Mouse (Mus musculus) midbrain, embryonic 15.5 days (tissue): ENCODE results near the gene Ctps. TPM values are rescaled to one million over a fixed set of nuclear protein-coding genes. Genes with fewer than 3 reads are reported as not detected.

ENCODE experiments used
- ATAC-seq: fragments of 200-750 bp; cut with Nextera tagmentation; replicated peaks from 2 replicates; pipeline ENCODE4 v1.8.0; 2017; ENCODE audit warnings: moderate TSS enrichment
- H3K27ac ChIP-seq: fragments of 300-500 bp; sonication (generic); 2 replicates; pipeline ENCODE4 v1.5.1; 2015; ENCODE audit warnings: mild to moderate bottlenecking, inconsistent platforms
- H3K27me3 ChIP-seq: fragments of 300-500 bp; sonication (generic); replicated peaks from 2 replicates; pipeline ENCODE4 v1.6.1; 2015; ENCODE audit warnings: inconsistent platforms
- H3K36me3 ChIP-seq: fragments of 300-500 bp; sonication (generic); replicated peaks from 2 replicates; pipeline ENCODE4 v1.6.1; 2015; ENCODE audit warnings: inconsistent platforms
- H3K4me1 ChIP-seq: fragments of 300-500 bp; sonication (generic); 2 replicates; pipeline ENCODE4 v1.6.1; 2015; ENCODE audit warnings: inconsistent platforms
- H3K4me2 ChIP-seq: fragments of 300-500 bp; sonication (generic); 2 replicates; pipeline ENCODE4 v1.6.1; 2015; ENCODE audit warnings: inconsistent platforms, mild to moderate bottlenecking, moderate library complexity
- H3K4me3 ChIP-seq: fragments of 300-500 bp; sonication (generic); 2 replicates; pipeline ENCODE4 v1.5.1; 2015; ENCODE audit warnings: mild to moderate bottlenecking, inconsistent platforms
- H3K9ac ChIP-seq: fragments of 300-500 bp; sonication (generic); 2 replicates; pipeline ENCODE4 v1.6.1; 2015; ENCODE audit warnings: mild to moderate bottlenecking, inconsistent platforms
- H3K9me3 ChIP-seq: fragments of 300-500 bp; sonication (generic); 2 replicates; pipeline ENCODE4 v1.6.1; 2016; ENCODE audit warnings: inconsistent platforms
- WGBS: fragments of 180-500 bp; shearing (Covaris S2); methylation state at CpG from one replicate; pipeline ENCODE4 v1.1.7; 2015; ENCODE audit warnings: mixed read lengths; 5-methylcytosine and 5-hydroxymethylcytosine counted together
- polyA plus RNA-seq: library from polyadenylated mRNA; unstranded; fragments of >200 nt; fragmentation: Nextera tagmentation; extraction: Ambion mirVana; gene quantifications from 2 replicates; pipeline ENCODE4 v1.2.1, GENCODE M21; 2015

Gene Ctps
- polyA plus RNA-seq, 1 experiment from 2014 or later, result 78.4 TPM

DNA sequence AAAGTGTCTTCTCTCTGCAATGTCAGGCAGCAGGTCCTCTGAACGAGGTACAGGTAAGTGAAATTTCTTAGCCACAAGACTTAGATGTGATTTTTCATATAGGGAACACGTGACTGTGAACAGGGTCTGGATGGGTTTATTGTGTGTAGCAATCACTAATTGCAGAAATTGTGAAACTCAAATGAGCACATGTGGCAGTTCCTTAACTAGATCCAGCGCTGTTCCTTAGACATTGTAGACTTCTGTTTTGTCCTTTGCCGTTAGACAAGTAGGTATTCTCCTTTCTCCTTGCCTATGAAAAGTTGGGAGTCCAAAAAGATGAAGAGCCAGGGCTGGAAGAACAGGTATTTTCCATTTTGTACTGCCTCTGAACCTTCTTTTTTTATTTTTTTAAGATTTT is 58.9 kb downstream of the Ctps start:
- Histone ChIP-seq H3K36me3 (peaks cover 23% of the 10 kb centered on the region), H3K4me3 (no peak overlapping the region), H3K4me1 (no peaks in the 10 kb centered on the region), H3K9me3 (peaks cover 4% of the 10 kb centered on the region; the same call in 1 of the 2 replicates), H3K4me2 (no peak overlapping the region), H3K9ac (no peak overlapping the region), H3K27ac (no peak overlapping the region), H3K27me3 (no peaks in the 10 kb centered on the region)
- 98% methylated on average over 4 of the region's 4 CpGs for WGBS
- ATAC-seq, result no peak

DNA sequence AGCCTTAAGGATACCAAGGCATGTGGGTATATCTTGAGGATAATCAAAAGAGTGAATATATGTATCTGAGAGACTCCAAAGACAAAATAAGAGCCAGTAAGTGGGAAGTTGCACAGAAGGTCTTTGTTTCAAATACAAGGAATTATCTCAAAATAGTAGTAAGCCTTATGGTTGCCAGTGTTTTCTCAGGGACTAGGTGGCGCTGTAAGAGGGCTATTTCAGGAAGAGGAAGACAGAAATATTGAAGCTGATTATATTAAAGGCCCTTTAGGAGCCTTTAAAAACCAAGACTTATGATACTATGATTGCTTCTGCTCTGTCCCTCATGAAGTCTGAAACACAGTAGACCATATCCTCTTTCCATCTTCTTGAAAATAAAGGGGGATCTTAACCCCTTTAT is 63.1 kb downstream of the Ctps start:
- 91% methylated on average over 1 of the region's 1 CpGs for WGBS
- Histone ChIP-seq H3K27me3 (no peaks in the 10 kb centered on the region), H3K9me3 (peaks cover 4% of the 10 kb centered on the region; the same call in 1 of the 2 replicates), H3K4me1 (no peaks in the 10 kb centered on the region), H3K4me3 (no peak overlapping the region), H3K9ac (no peak overlapping the region), H3K36me3 (peaks cover 15% of the 10 kb centered on the region; the same call in 1 of the 2 replicates), H3K27ac (no peak overlapping the region), H3K4me2 (no peak overlapping the region)
- no peak for ATAC-seq

Other genes with a start within 250 kb of the Ctps start
- 98.0 and 106 TPM in 2 replicates for gene Scmh1, start 165.0 kb downstream of the Ctps start, polyA plus RNA-seq
- not detected in 2 replicates for gene Slfnl1, start 38.0 kb downstream of the Ctps start, polyA plus RNA-seq
- not detected in 2 replicates for gene Gm8439, start 18.5 kb upstream of the Ctps start, polyA plus RNA-seq
- 0.53 and 0.82 TPM in 2 replicates for gene Cited4, start 96.3 kb upstream of the Ctps start, polyA plus RNA-seq
- 4.5 and 4.9 TPM in 2 replicates for gene Kcnq4, start 178.3 kb upstream of the Ctps start, polyA plus RNA-seq